ENCODE assay signal across 8 mouse cellular contexts in genomic region chr12:92884014-92884413, GRCm38 (mm10).
DNase-seq lines count a peak whose midpoint lies in the region; ATAC-seq and TF ChIP-seq lines count a peak whose summit lies in the region.
"Not testable (repeated sequence)": the region's sequence is repeated elsewhere in the genome, so short reads cannot be mapped to it uniquely, and the experiment has no call there.

No protein-coding gene starts in this region.

- H3K9ac ChIP-seq in CH12.LX (ENCODE audit: insufficient read depth, low read depth) = peak overlapping the region; percentile 97
- not testable (repeated sequence) for H3K9ac ChIP-seq in MEL (ENCODE audit: control insufficient read depth, low read depth, low read length, poor library complexity, severe bottlenecking)

- TF ChIP-seq EP300 in CH12.LX (IDR thresholded peaks at IDR 0.05; ENCODE audit: low read length); MEL (IDR thresholded peaks at IDR 0.05; ENCODE audit: low read depth in 1 of 2, low read length in 2 of 2): not testable (repeated sequence)

- H3K79me2 ChIP-seq in CH12.LX (replicated peaks; ENCODE audit: control insufficient read depth, extremely low read depth, insufficient read depth, poor library complexity, severe bottlenecking); MEL (ENCODE audit: control insufficient read depth, insufficient read depth, low read length, poor library complexity): not testable (repeated sequence)

- TF ChIP-seq POLR2A in CH12.LX (IDR thresholded peaks at IDR 0.05; ENCODE audit: low read depth, low read length); MEL (IDR thresholded peaks at IDR 0.05; ENCODE audit: control insufficient read depth in 1 of 2, insufficient read depth in 1 of 2, low read depth in 1 of 2, low read length in 2 of 2, poor library complexity in 1 of 2): not testable (repeated sequence)

- dilution Hi-C loops in CH12.LX (cut with MboI; ENCODE audit: extremely low pct_ligation_motif_present, extremely low pct_unique_long_range_greater_than_20kb, low sequenced_read_pairs) = not testable (repeated sequence)

- TF ChIP-seq RAD21 in CH12.LX (IDR thresholded peaks at IDR 0.05; ENCODE audit: low read depth, low read length) = peak; percentile 11
- TF ChIP-seq RAD21 in MEL (IDR thresholded peaks at IDR 0.05; ENCODE audit: low read depth, low read length) = not testable (repeated sequence)

- DNase-seq in A20 (ENCODE audit: low read depth, low spot score) (peak; percentile 55), MEL (ENCODE audit: low read depth, low spot score) (peak; percentile 9)
- peak; percentile 19 for DNase-seq in CD4-positive, CD25-positive, alpha-beta regulatory T cell, adult 2 months (ENCODE audit: low read depth, low spot score)
- not testable (repeated sequence) for DNase-seq in CH12.LX (ENCODE audit: extremely low read depth)
- peak; percentile 27 for DNase-seq in naive thymus-derived CD4-positive, alpha-beta T cell, adult 2 months (ENCODE audit: low read depth)
- peak; percentile 12 for DNase-seq in splenic B cell, adult 2 months (ENCODE audit: low read depth, low spot score)

- not testable (repeated sequence) for H3K36me3 ChIP-seq in CH12.LX (replicated peaks in 1 of 2; ENCODE audit: control insufficient read depth in 1 of 2, insufficient read depth in 1 of 2, low read length in 1 of 2); MEL (ENCODE audit: control insufficient read depth in 1 of 2, insufficient read depth in 2 of 2, low read length in 2 of 2); splenic B cell, adult 2 months (ENCODE audit: control insufficient read depth, insufficient read depth, low read length, poor library complexity, severe bottlenecking)

- peaks cover 0 to 21% of the 10 kb centered on the region in 2 experiments; a peak in 2 of 4 replicates for H3K4me1 ChIP-seq in CH12.LX (ENCODE audit: control insufficient read depth in 1 of 2, insufficient read depth in 2 of 2)
- not testable (repeated sequence) for H3K4me1 ChIP-seq in MEL (ENCODE audit: control insufficient read depth in 1 of 2, insufficient read depth in 2 of 2, low read length in 2 of 2)

- not testable (repeated sequence) for H3K9me3 ChIP-seq in CH12.LX (replicated peaks; ENCODE audit: low read length); MEL (replicated peaks; ENCODE audit: insufficient read depth, low read length)

- ATAC-seq in hematopoietic stem cell, adult 5-6 weeks (replicated peaks in 1 of 2; ENCODE audit: insufficient read depth in 1 of 2, low FRiP score in 2 of 2, low TSS enrichment in 1 of 2, low read depth in 1 of 2, poor library complexity in 2 of 2, severe bottlenecking in 2 of 2) = peak; percentile 8 to 14; a peak in 1 of 4 replicates
- peak; percentile 30 for ATAC-seq in inflammation-experienced regulatory T-cells, adult 6 months

- peak overlapping the region; percentile 44; the same call in 1 of the 2 replicates for H3K4me2 ChIP-seq in CH12.LX (ENCODE audit: insufficient read depth, low read depth, poor library complexity, severe bottlenecking)

- peak in 1 of 2 experiments; percentile 17; a peak in 1 of 4 replicates for TF ChIP-seq CTCF in CH12.LX (conservative IDR thresholded peaks at IDR 0.05 in 1 of 2, IDR thresholded peaks at IDR 0.05 in 1 of 2; ENCODE audit: low read depth in 2 of 2, low read length in 2 of 2)
- not testable (repeated sequence) for TF ChIP-seq CTCF in MEL (IDR thresholded peaks at IDR 0.05 in 2 of 3, conservative IDR thresholded peaks at IDR 0.05 in 1 of 3; ENCODE audit: control insufficient read depth in 1 of 3, insufficient read depth in 1 of 3, low read depth in 2 of 3, low read length in 3 of 3, poor library complexity in 1 of 3, severe bottlenecking in 1 of 3)

- in situ Hi-C loops in CH12.LX (cut with MboI; ENCODE audit: low pct_ligation_motif_present, low pct_unique_long_range_greater_than_20kb, low sequenced_read_pairs) = not testable (repeated sequence)

- H3K27me3 ChIP-seq in CH12.LX (replicated peaks); MEL (ENCODE audit: control insufficient read depth in 1 of 2, insufficient read depth in 2 of 2, low read length in 2 of 2); splenic B cell, adult 2 months (ENCODE audit: control insufficient read depth, insufficient read depth, low read length, poor library complexity, severe bottlenecking): not testable (repeated sequence)

- H3K27ac ChIP-seq in CH12.LX (ENCODE audit: insufficient read depth, low read depth) (peak overlapping the region; percentile 92), MEL (ENCODE audit: control insufficient read depth, low read depth, low read length) (peak overlapping the region; percentile 42; the same call in 1 of the 2 replicates)

- not testable (repeated sequence) for H3K4me3 ChIP-seq in CH12.LX (replicated peaks in 1 of 3; ENCODE audit: low read depth in 2 of 3, low read length in 2 of 3, poor library complexity in 1 of 3); MEL (ENCODE audit: control insufficient read depth in 1 of 2, insufficient read depth in 1 of 2, low read depth in 2 of 2, low read length in 2 of 2)

TF ChIP-seq in CH12.LX, 34 proteins besides CTCF, POLR2A, EP300 and RAD21:
- peak; percentile 43; the same call in 1 of the 2 replicates for TF ChIP-seq ZMIZ1 (IDR thresholded peaks at IDR 0.05; ENCODE audit: low read depth, low read length)
